In the genomic region with DNA sequence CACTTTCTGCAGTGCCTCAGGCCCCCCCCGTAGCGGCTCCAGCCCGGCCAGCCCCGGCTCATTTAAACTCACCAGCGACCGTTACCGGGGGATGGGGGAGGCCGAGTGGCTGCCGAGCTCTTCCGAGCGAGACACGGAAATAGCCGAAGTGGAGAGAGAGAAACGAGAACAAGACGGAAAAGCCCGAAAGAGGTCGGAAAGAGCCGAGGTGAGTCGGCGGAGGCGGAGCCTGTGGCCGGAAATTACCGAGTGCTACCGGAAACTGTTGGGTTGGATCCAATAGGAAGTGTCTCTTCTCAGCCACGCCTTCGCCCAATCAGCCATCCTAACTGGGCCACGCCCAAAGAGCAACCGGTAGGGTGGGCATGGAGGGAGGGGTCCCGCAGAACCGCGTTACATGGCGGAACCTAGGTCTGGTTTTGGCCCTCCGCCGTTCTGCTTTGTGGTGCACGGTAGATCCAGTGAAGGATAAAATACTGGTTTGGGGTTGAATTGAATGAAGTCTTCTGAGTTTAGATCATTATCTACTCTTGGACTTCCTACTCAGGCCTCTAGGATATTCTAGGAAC, we compare ENCODE assay signal across 7 mouse cellular contexts. TPM values are rescaled to one million over a fixed set of nuclear protein-coding genes. Genes with fewer than 3 reads are reported as not detected.
DNase-seq lines count a peak whose midpoint lies in the region; ATAC-seq lines count a peak whose summit lies in the region.

Cdc27 (minus strand) TSS at position 215 of the 569 bp plus-strand sequence.
Myl4 (plus strand) TSS at position 258 of the 569 bp plus-strand sequence.

- DNase-seq in adrenal gland, postnatal 25 days = peak; percentile 97
- DNase-seq in heart, adult 11 months = peak; percentile 99
- DNase-seq in kidney, adult 18-20 months = peak; percentile 100
- peak; percentile 100 for DNase-seq in limb, embryonic 11.5 days (ENCODE audit: low spot score)
- peak; percentile 100 for DNase-seq in midbrain, embryonic 14.5 days
- peak; percentile 99 to 100 for DNase-seq in spleen, adult 18-20 months

- H3K9ac ChIP-seq in embryonic facial prominence, embryonic 12.5 days = peak within 1 kb of the TSS; percentile 98
- peak within 1 kb of the TSS; percentile 100 for H3K9ac ChIP-seq in limb, embryonic 11.5 days (ENCODE audit: low read length)
- peak within 1 kb of the TSS; percentile 100 for H3K9ac ChIP-seq in midbrain, embryonic 14.5 days (replicated peaks; ENCODE audit: low read length)

- peak within 1 kb of the TSS; percentile 92 for H3K27ac ChIP-seq in embryonic facial prominence, embryonic 12.5 days
- peak within 1 kb of the TSS; percentile 86 for H3K27ac ChIP-seq in limb, embryonic 11.5 days (replicated peaks; ENCODE audit: low read depth, low read length)
- H3K27ac ChIP-seq in midbrain, embryonic 14.5 days (replicated peaks; ENCODE audit: low read depth, low read length) = peak within 1 kb of the TSS; percentile 86

- H3K9me3 ChIP-seq in embryonic facial prominence, embryonic 12.5 days = no peaks in the 10 kb centered on the region
- no peaks in the 10 kb centered on the region for H3K9me3 ChIP-seq in limb, embryonic 11.5 days (ENCODE audit: control insufficient read depth, low read length)
- no peaks in the 10 kb centered on the region for H3K9me3 ChIP-seq in midbrain, embryonic 14.5 days (ENCODE audit: control insufficient read depth, low read length)

- H3K27me3 ChIP-seq in embryonic facial prominence, embryonic 12.5 days = no peaks in the 10 kb centered on the region
- no peaks in the 10 kb centered on the region for H3K27me3 ChIP-seq in limb, embryonic 11.5 days (ENCODE audit: control insufficient read depth, insufficient read depth, low read length)
- no peaks in the 10 kb centered on the region for H3K27me3 ChIP-seq in midbrain, embryonic 14.5 days (ENCODE audit: control insufficient read depth, insufficient read depth, low read length)

- H3K4me3 ChIP-seq in embryonic facial prominence, embryonic 12.5 days = peak within 1 kb of the TSS; percentile 92
- peak within 1 kb of the TSS; percentile 94 for H3K4me3 ChIP-seq in limb, embryonic 11.5 days (ENCODE audit: low read depth, low read length)
- peak within 1 kb of the TSS; percentile 95 for H3K4me3 ChIP-seq in midbrain, embryonic 14.5 days (replicated peaks; ENCODE audit: low read depth, low read length)

- H3K36me3 ChIP-seq in embryonic facial prominence, embryonic 12.5 days = 0 out of 2 replicates have a peak, but pooled peaks cover under 1% of the 10 kb centered on the region
- no peaks in the 10 kb centered on the region for H3K36me3 ChIP-seq in limb, embryonic 11.5 days (ENCODE audit: control insufficient read depth, insufficient read depth, low read length)
- H3K36me3 ChIP-seq in midbrain, embryonic 14.5 days (ENCODE audit: control insufficient read depth, insufficient read depth, low read length) = no peaks in the 10 kb centered on the region

- peak; percentile 92 for ATAC-seq in embryonic facial prominence, embryonic 12.5 days (ENCODE audit: insufficient number of reproducible peaks, insufficient read depth, low FRiP score, low TSS enrichment)
- peak; percentile 97 for ATAC-seq in limb, embryonic 11.5 days (ENCODE audit: insufficient number of reproducible peaks, low FRiP score, low TSS enrichment, low read depth)
- peak; percentile 96 for ATAC-seq in midbrain, embryonic 14.5 days (ENCODE audit: low FRiP score, low TSS enrichment)

- under 1% methylated on average over 35 of the region's 35 CpGs for WGBS in embryonic facial prominence, embryonic 12.5 days
- under 1% methylated on average over 35 of the region's 35 CpGs for WGBS in limb, embryonic 11.5 days
- under 1% methylated on average over 35 of the region's 35 CpGs for WGBS in midbrain, embryonic 14.5 days

- H3K4me1 ChIP-seq in embryonic facial prominence, embryonic 12.5 days = peaks cover 10% of the 10 kb centered on the region; the same call in 1 of the 2 replicates
- H3K4me1 ChIP-seq in limb, embryonic 11.5 days (ENCODE audit: control insufficient read depth, insufficient read depth, low read length) = no peaks in the 10 kb centered on the region
- peaks cover 23% of the 10 kb centered on the region; the same call in 1 of the 2 replicates for H3K4me1 ChIP-seq in midbrain, embryonic 14.5 days (ENCODE audit: control insufficient read depth, insufficient read depth, low read length)

- peak within 1 kb of the TSS; percentile 64 for H3K4me2 ChIP-seq in embryonic facial prominence, embryonic 12.5 days (replicated peaks)
- peak within 1 kb of the TSS; percentile 66 for H3K4me2 ChIP-seq in limb, embryonic 11.5 days (ENCODE audit: low read depth, severe bottlenecking)
- peak within 1 kb of the TSS; percentile 72 for H3K4me2 ChIP-seq in midbrain, embryonic 14.5 days (ENCODE audit: low read length)

RNA-seq across cellular contexts. Expression of gene Cdc27, which starts in this region (rescaled TPM):
- 54.9 and 68.9 TPM in 2 replicates for total RNA-seq in adrenal gland, postnatal 25 days (2021)
- 48.5 and 52.1 TPM in 2 replicates for polyA plus RNA-seq in embryonic facial prominence, embryonic 12.5 days (2016; fragmentation: Nextera tagmentation; extraction: Ambion mirVana)
- polyA plus RNA-seq in limb, embryonic 11.5 days (2014; fragmentation: Nextera tagmentation; extraction: Ambion mirVana) = 57.6 and 64.2 TPM in 2 replicates
- polyA plus RNA-seq in midbrain, embryonic 14.5 days (2014; fragmentation: Nextera tagmentation; extraction: Ambion mirVana) = 41.0 and 48.1 TPM in 2 replicates

RNA-seq across cellular contexts. Expression of gene Myl4, which starts in this region (rescaled TPM):
- total RNA-seq in adrenal gland, postnatal 25 days (2021) = 2.9 and 3.4 TPM in 2 replicates
- 25.6 and 35.4 TPM in 2 replicates for polyA plus RNA-seq in embryonic facial prominence, embryonic 12.5 days (2016; fragmentation: Nextera tagmentation; extraction: Ambion mirVana)
- 4.1 and 6.0 TPM in 2 replicates for polyA plus RNA-seq in limb, embryonic 11.5 days (2014; fragmentation: Nextera tagmentation; extraction: Ambion mirVana)
- 2.8 and 3.2 TPM in 2 replicates for polyA plus RNA-seq in midbrain, embryonic 14.5 days (2014; fragmentation: Nextera tagmentation; extraction: Ambion mirVana)

Comparison
In these comparisons a context has a peak if more than half of its experiments do, and no peak if none do; other contexts are left out.
1. Peak in every context shown above with its lines: DNase-seq, ATAC-seq, H3K4me3 ChIP-seq and H3K27ac ChIP-seq.